Mouse (Mus musculus) hindbrain, embryonic 15.5 days (tissue): ENCODE measurements around the gene Ppp3ca. TPM values are rescaled to one million over a fixed set of nuclear protein-coding genes. Genes with fewer than 3 reads are reported as not detected.

ENCODE experiments used
- ATAC-seq: fragments of 200-750 bp; cut with Nextera tagmentation; 2 replicates; pipeline ENCODE4 v1.8.0; 2017; ENCODE audit warnings: low read depth, moderate number of reproducible peaks, moderate TSS enrichment; ENCODE audit not compliant: low FRiP score
- H3K27ac ChIP-seq: fragments of 300-500 bp; sonication (generic); replicated peaks from 2 replicates; pipeline ENCODE4 v1.5.1; 2015; ENCODE audit warnings: mild to moderate bottlenecking, inconsistent platforms
- H3K27me3 ChIP-seq: fragments of 300-500 bp; sonication (generic); 2 replicates; pipeline ENCODE4 v1.6.1; 2015; ENCODE audit warnings: control low read depth, inconsistent platforms
- H3K36me3 ChIP-seq: fragments of 300-500 bp; sonication (generic); 2 replicates; pipeline ENCODE4 v1.6.1; 2015; ENCODE audit warnings: control low read depth, inconsistent platforms
- H3K4me1 ChIP-seq: fragments of 300-500 bp; sonication (generic); replicated peaks from 2 replicates; pipeline ENCODE4 v1.6.1; 2015; ENCODE audit warnings: control low read depth, inconsistent platforms
- H3K4me2 ChIP-seq: fragments of 300-500 bp; sonication (generic); 2 replicates; pipeline ENCODE4 v1.6.1; 2015; ENCODE audit warnings: moderate library complexity, mild to moderate bottlenecking, inconsistent platforms
- H3K4me3 ChIP-seq: fragments of 300-500 bp; sonication (generic); 2 replicates; pipeline ENCODE4 v1.5.1; 2015; ENCODE audit warnings: mild to moderate bottlenecking, inconsistent platforms
- H3K9ac ChIP-seq: fragments of 300-500 bp; sonication (generic); 2 replicates; pipeline ENCODE4 v1.6.1; 2015; ENCODE audit warnings: inconsistent platforms
- H3K9me3 ChIP-seq: fragments of 300-500 bp; sonication (generic); 2 replicates; pipeline ENCODE4 v1.6.1; 2016; ENCODE audit warnings: control low read depth, inconsistent platforms
- WGBS: fragments of 180-500 bp; shearing (Covaris S2); methylation state at CpG from one replicate; pipeline ENCODE4 v1.1.7; 2015; 5-methylcytosine and 5-hydroxymethylcytosine counted together
- polyA plus RNA-seq: library from polyadenylated mRNA; unstranded; fragments of >200 nt; fragmentation: Nextera tagmentation; extraction: Ambion mirVana; gene quantifications from 2 replicates; pipeline ENCODE4 v1.2.1, GENCODE M21; 2015

Gene Ppp3ca
- polyA plus RNA-seq, 1 experiment from 2014 or later = 180 TPM

DNA sequence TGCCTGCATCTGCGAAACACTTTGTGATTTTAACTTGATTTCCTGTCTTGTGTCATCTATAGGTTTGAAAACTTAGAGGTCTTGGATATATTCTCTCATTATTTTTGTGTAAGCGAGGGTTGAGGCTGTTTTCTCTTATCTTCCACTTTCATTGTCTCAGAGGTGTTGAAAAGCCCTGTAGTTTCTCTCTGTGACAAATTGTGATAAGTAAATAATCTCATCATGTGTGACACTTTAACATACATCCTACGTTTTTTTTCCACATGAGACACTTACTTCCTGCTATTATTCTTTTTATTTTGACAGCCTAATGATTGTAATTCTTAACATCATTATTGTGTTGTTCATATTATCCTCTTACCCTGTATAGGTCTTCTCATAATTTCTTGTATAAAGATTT is 140.3 kb downstream of the Ppp3ca start:
- Histone ChIP-seq H3K4me3 (no peak overlapping the region), H3K4me1 (no peaks in the 10 kb centered on the region; the same call in 1 of the 2 replicates), H3K9ac (no peak overlapping the region), H3K9me3 (no peaks in the 10 kb centered on the region), H3K4me2 (no peak overlapping the region), H3K27ac (no peak overlapping the region), H3K36me3 (no peaks in the 10 kb centered on the region), H3K27me3 (no peaks in the 10 kb centered on the region)
- WGBS = 69% methylated on average over 3 of the region's 3 CpGs
- ATAC-seq = no peak

DNA sequence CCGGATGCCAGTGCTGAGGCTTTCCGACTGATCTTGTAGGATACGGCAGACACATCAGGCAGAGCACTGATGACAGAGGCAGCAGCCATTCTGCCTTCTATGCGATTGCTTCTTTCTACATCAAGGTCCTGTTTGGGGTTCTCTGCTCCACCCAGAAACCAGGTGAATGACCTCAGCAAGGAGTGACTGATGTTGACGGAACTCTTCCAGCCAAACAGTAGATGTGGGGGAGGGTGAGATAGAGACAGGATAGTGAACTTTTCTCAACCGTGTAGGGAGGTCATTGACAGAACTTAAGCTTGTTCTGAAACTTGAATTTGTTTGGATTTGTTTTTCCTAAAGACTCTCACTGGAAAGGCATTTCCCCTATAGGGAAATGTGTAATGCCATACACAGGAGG is 142.2 kb downstream of the Ppp3ca start:
- Histone ChIP-seq H3K27ac (no peak overlapping the region), H3K36me3 (no peaks in the 10 kb centered on the region), H3K4me3 (no peak overlapping the region), H3K4me2 (no peak overlapping the region), H3K9me3 (no peaks in the 10 kb centered on the region), H3K4me1 (no peaks in the 10 kb centered on the region; the same call in 1 of the 2 replicates), H3K27me3 (no peaks in the 10 kb centered on the region), H3K9ac (no peak overlapping the region)
- 89% methylated on average over 6 of the region's 6 CpGs for WGBS
- ATAC-seq = 0 out of 2 replicates have a peak, but pooled peaks have one; percentile 23

DNA sequence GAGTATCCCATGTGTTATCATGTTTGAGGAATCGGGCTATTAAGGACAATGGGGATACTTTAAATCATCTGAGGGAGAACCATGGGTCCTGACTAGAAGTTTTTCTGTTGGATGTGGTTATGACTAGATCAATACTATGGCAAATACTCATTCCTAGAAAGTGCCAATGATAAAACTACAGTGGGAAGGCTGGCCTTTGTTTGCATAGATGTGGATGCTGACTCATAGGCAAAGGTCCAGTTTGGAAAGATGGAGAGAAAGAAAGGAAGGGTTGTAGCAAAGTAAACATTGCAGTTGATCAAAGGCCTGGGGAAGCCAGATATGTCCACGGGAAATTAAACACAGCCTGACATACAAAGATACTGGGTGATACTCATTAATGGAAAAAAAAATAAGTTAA is 142.9 kb downstream of the Ppp3ca start:
- H3K4me1 ChIP-seq = no peaks in the 10 kb centered on the region; the same call in 1 of the 2 replicates
- no peak overlapping the region for H3K27ac ChIP-seq
- no peaks in the 10 kb centered on the region for H3K36me3 ChIP-seq
- H3K9me3 ChIP-seq = no peaks in the 10 kb centered on the region
- no peak overlapping the region for H3K4me2 ChIP-seq
- H3K4me3 ChIP-seq = no peak overlapping the region
- ATAC-seq = no peak
- WGBS = 92% methylated on average over 2 of the region's 2 CpGs
- no peaks in the 10 kb centered on the region for H3K27me3 ChIP-seq
- no peak overlapping the region for H3K9ac ChIP-seq

DNA sequence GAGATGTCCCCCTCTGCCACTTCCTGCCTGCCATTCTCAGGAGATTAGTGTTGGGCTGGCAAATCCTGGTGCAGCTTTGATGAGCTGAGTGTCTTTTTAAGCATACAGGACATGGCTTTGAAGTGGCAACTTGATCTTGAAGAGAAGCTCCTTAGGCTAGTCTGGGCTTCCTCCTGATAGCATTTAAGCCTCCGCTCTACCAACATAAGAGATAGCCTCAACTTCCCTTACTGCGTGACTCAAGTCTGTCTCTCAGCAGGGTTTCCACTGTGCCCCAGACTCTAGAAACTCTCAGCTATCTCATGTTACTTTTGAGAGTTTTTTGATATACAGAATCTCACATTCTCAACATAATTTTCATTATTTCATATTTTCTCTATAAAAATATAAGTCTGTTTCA is 144.0 kb downstream of the Ppp3ca start:
- Histone ChIP-seq H3K4me2 (no peak overlapping the region), H3K27me3 (no peaks in the 10 kb centered on the region), H3K27ac (no peak overlapping the region), H3K9ac (no peak overlapping the region), H3K4me1 (no peaks in the 10 kb centered on the region; the same call in 1 of the 2 replicates), H3K9me3 (no peaks in the 10 kb centered on the region), H3K36me3 (no peaks in the 10 kb centered on the region), H3K4me3 (no peak overlapping the region)
- ATAC-seq = no peak
- WGBS = 87% methylated on average over 2 of the region's 2 CpGs

DNA sequence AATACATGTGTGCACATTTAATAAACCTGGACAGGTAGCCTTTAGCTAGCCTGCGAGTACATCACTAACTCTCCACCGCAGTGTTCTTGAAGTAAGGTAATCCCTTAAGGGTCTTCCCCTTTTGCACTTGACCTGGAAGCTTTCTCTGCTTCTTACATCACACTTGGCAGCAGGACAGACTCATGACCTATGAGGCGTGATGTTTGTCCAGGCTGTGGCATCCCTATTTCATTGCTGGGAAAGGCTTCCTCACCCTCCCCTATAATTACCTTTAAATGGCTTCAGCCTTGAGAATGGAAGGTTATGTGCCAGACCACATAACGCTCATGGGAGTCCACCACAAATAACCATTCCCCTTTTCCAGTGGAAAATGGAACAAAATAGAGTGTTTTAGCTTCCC is 145.0 kb downstream of the Ppp3ca start:
- no peak overlapping the region for H3K27ac ChIP-seq
- H3K4me2 ChIP-seq = no peak overlapping the region
- no peak for ATAC-seq
- H3K27me3 ChIP-seq = no peaks in the 10 kb centered on the region
- H3K4me3 ChIP-seq = no peak overlapping the region
- 94% methylated on average over 4 of the region's 4 CpGs for WGBS
- no peaks in the 10 kb centered on the region; the same call in 1 of the 2 replicates for H3K4me1 ChIP-seq
- H3K9me3 ChIP-seq = no peaks in the 10 kb centered on the region
- H3K9ac ChIP-seq = no peak overlapping the region
- H3K36me3 ChIP-seq = no peaks in the 10 kb centered on the region

DNA sequence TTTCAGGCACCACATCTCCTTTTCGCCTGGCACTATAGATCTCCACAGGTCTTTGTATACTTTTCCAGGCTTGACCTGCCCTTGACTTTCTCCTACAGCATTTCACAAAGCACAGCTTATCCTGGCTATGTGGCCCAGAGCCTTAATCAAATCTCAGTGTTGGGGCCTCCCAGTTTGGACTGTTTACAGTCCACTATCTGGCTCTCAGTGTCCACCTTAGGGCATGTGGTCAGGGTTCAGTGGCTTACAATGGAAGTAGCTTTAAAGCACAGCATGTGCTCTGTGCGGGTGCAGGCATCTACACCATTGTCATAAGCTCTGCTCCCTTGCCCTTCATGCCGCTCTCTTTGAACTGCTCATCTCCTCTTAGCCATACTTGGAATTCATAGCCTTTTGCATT is 146.4 kb downstream of the Ppp3ca start:
- Histone ChIP-seq H3K4me1 (no peaks in the 10 kb centered on the region; the same call in 1 of the 2 replicates), H3K27ac (no peak overlapping the region), H3K9me3 (no peaks in the 10 kb centered on the region), H3K4me2 (no peak overlapping the region), H3K9ac (no peak overlapping the region), H3K27me3 (no peaks in the 10 kb centered on the region), H3K36me3 (no peaks in the 10 kb centered on the region), H3K4me3 (no peak overlapping the region)
- 65% methylated on average over 3 of the region's 3 CpGs for WGBS
- no peak for ATAC-seq

DNA sequence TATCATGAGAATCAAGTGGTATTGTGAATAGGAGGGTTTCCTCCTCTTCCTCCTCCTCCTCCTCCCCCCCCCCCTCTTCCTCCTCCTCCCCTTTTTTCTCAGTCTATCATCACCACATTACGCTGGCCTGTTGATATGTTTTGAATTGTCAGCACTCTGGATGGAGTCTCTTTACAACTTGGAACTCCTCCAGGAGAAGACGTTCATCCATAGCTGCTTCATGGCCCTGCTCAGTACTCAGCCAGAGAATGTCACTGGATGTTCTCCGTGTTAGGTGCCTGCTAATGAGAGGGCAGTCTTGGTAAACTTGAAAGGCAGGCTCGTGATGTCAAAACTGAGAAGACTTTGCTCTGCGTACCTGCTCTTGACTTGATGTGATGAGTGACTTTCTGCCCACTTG is 149.1 kb downstream of the Ppp3ca start:
- ATAC-seq = no peak
- Histone ChIP-seq H3K4me3 (no peak overlapping the region), H3K27ac (no peak overlapping the region), H3K9me3 (no peaks in the 10 kb centered on the region), H3K4me1 (no peaks in the 10 kb centered on the region), H3K4me2 (no peak overlapping the region), H3K9ac (no peak overlapping the region), H3K27me3 (no peaks in the 10 kb centered on the region), H3K36me3 (no peaks in the 10 kb centered on the region)
- 86% methylated on average over 5 of the region's 5 CpGs for WGBS

DNA sequence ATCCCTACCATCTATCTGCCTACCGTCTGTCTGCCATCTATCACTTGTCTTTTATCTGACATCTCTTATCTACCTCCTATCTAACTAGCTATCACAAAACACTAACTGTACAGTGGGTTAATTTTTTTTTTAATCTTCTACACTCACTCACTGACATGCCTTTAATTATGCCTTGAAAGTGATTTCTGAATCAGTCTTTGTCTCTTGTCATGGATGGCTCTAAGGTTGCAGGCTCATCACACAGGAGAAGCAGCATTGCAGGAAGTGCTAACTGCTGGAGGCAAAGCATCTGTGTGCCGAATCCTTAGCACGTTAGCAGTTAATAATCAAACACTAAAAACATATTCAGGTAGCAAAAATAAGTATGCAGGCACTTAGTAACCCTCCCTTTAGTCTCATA is 151.1 kb downstream of the Ppp3ca start:
- no peak overlapping the region for H3K4me2 ChIP-seq
- no peaks in the 10 kb centered on the region for H3K36me3 ChIP-seq
- no peak overlapping the region for H3K27ac ChIP-seq
- 77% methylated on average over 3 of the region's 3 CpGs for WGBS
- no peaks in the 10 kb centered on the region for H3K4me1 ChIP-seq
- H3K27me3 ChIP-seq = no peaks in the 10 kb centered on the region
- no peak overlapping the region for H3K9ac ChIP-seq
- ATAC-seq = no peak
- H3K9me3 ChIP-seq = no peaks in the 10 kb centered on the region
- H3K4me3 ChIP-seq = no peak overlapping the region

DNA sequence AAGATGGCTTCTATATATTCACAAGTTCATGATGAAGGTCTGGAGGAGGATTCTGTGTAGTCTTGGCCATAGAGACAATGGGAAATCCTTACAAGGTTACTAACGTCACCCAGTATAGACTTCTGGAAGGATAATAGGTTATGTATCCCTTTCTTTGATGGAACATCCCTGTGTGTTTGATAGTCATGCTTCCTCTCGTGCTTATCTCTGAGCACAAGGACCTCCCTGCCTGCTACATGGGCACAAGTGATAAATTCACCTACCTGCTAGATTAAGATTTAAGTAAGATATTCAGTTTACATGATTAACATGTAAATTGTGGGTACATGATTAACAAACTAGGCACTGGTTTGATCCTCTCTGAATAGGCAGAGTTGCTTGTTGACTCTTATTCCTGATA is 152.1 kb downstream of the Ppp3ca start:
- Histone ChIP-seq H3K9ac (no peak overlapping the region), H3K36me3 (no peaks in the 10 kb centered on the region), H3K27ac (no peak overlapping the region), H3K9me3 (no peaks in the 10 kb centered on the region), H3K4me3 (no peak overlapping the region), H3K4me2 (no peak overlapping the region), H3K4me1 (no peaks in the 10 kb centered on the region), H3K27me3 (no peaks in the 10 kb centered on the region)
- WGBS = 84% methylated on average over 2 of the region's 2 CpGs
- no peak for ATAC-seq

DNA sequence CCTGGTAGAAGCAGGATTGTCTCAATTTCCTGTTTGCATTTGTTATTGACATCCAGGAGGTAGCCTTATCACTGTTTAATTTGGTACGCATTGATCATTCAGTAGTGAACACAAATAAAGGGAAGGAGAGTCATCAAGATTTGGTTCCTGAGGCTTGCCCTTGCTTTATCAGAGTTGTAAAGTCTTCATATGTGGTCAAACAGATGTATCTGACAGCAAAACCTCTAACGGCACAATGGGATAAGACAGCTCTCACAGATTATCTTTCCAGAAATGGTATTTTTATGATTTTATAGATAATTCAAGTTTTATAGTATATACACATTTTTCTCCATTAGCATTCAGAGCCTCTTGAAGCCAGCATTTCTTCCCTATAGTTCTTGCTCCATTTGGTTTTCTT is 152.5 kb downstream of the Ppp3ca start:
- no peaks in the 10 kb centered on the region for H3K27me3 ChIP-seq
- H3K36me3 ChIP-seq = no peaks in the 10 kb centered on the region
- ATAC-seq = no peak
- WGBS = 89% methylated on average over 2 of the region's 2 CpGs
- no peak overlapping the region for H3K4me2 ChIP-seq
- H3K4me1 ChIP-seq = no peaks in the 10 kb centered on the region
- H3K9ac ChIP-seq = no peak overlapping the region
- H3K9me3 ChIP-seq = no peaks in the 10 kb centered on the region
- no peak overlapping the region for H3K4me3 ChIP-seq
- H3K27ac ChIP-seq = no peak overlapping the region

DNA sequence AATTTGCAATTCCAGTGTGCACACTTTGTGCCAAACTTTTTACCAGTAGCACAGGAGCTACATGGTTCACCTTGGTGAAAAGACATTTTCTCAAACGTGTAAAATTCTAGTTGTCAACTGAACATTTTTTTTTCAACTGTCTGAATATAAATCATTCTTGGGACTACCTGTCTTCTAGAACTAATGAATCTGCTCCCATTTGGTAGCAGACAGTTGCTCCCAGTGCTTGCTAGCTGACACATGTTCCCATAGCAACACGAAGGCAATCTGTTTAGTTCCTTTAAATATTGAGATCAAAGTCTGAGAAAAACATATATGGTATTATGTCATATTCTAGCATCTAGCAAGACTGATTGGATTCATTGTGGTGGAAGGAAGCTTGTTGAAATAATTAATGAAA is 158.5 kb downstream of the Ppp3ca start:
- Histone ChIP-seq H3K27ac (no peak overlapping the region), H3K36me3 (no peaks in the 10 kb centered on the region), H3K9me3 (no peaks in the 10 kb centered on the region), H3K4me2 (no peak overlapping the region), H3K27me3 (no peaks in the 10 kb centered on the region), H3K4me3 (no peak overlapping the region), H3K9ac (no peak overlapping the region), H3K4me1 (peaks cover 28% of the 10 kb centered on the region)
- ATAC-seq = no peak
- 49% methylated on average over 2 of the region's 2 CpGs for WGBS

DNA sequence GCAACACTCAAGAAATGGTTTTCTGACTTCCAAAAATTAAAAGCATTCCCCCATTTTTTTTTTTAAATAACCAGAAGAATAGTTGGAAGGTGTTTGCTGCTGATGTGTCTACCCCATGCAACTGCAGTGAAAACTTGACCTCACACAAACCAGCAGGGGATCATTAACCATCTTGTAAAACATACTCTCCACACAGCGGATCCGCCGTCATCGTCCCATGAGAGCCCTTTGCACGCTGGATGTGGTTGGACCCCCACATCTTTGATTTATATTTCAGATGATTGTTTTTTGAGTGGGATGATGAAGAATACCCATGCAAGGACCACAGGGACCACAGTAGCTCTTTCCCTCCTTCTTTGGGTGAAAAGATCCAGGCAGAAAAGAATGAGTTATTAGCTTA is 159.2 kb downstream of the Ppp3ca start:
- no peaks in the 10 kb centered on the region for H3K27me3 ChIP-seq
- no peak overlapping the region for H3K27ac ChIP-seq
- WGBS = 55% methylated on average over 5 of the region's 5 CpGs
- no peak overlapping the region for H3K9ac ChIP-seq
- H3K36me3 ChIP-seq = no peaks in the 10 kb centered on the region
- no peak overlapping the region for H3K4me3 ChIP-seq
- H3K4me2 ChIP-seq = no peak overlapping the region
- no peaks in the 10 kb centered on the region for H3K9me3 ChIP-seq
- H3K4me1 ChIP-seq = peaks cover 35% of the 10 kb centered on the region
- no peak for ATAC-seq

DNA sequence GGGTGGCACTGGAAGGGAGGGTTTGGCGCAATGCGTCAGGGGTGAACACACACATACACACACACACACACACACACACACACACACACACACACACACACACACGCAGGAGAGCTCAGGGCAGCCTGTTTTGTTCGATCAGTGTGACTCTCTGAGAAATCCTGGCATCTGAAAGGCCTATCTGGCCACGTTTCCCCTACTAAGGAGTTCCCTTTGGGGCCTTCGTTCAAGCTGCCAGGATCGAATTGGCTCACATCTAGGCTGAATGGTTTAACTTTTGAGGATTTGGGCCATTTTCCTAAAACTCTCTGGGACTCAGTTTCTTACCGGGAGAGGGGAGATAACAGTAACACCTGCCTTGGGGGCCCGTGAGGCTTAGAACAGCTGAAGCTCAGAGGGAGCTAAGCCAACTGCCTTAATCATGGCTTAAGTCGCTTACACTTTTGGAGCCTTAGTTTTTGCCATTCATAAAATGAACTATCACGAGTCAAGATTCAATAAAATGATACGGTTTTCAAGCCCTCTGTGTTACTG is 160.8 kb downstream of the Ppp3ca start:
- ATAC-seq = no peak
- H3K4me1 ChIP-seq = peaks cover 44% of the 10 kb centered on the region

More for the DNA sequence above, 160.8 kb downstream of the Ppp3ca start:
- Histone ChIP-seq H3K9me3 (no peaks in the 10 kb centered on the region), H3K27me3 (no peaks in the 10 kb centered on the region), H3K4me2 (no peak overlapping the region), H3K27ac (no peak overlapping the region), H3K36me3 (no peaks in the 10 kb centered on the region), H3K4me3 (no peak overlapping the region), H3K9ac (no peak overlapping the region)
- 64% methylated on average over 12 of the region's 12 CpGs for WGBS
